Mouse (Mus musculus) frontal cortex, postnatal 10 days (tissue): ENCODE results near the gene Itga2b.

Experiments used
- DNase-seq, 2 experiments: peaks; one replicate each; pipeline ENCODE4 v3.0.0; 2022; ENCODE audit warnings: low spot score in 2 of 2, mixed read lengths in 1 of 2

Itga2b gene

DNA sequence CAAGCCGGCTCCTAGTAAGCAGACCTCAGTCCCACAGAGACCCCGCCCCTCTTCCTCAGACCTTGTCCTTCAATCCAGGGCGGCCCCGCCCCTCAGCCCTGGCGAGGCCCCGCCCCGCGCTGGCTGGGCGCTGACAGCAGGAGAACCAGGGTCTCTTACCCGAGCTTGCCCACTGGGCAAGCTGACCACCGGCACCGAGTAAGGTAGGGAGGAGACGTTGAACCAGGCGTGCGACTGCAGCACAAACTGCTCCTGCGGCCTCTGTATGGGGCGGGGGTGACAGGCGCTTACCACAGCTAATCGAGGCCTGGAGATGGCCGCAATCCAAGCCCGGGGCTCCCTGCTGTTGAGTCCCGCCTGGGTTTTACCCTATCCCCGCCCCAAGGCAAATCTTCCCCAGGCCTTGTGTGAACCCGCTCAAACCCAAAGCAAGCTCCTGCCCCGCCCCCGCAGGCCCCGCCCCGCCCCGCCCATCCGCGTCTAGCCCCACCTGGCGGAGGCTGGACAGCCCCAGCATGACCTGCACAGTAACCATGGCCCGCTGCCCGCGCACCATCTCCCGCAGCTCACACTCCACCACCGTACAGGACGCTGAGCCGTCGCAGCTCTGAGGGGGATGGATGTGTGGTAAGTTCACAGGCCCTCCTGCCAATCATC lies 14.1 kb downstream of the Itga2b start:
- DNase-seq = peak in 1 of 2 experiments; percentile 68

DNA sequence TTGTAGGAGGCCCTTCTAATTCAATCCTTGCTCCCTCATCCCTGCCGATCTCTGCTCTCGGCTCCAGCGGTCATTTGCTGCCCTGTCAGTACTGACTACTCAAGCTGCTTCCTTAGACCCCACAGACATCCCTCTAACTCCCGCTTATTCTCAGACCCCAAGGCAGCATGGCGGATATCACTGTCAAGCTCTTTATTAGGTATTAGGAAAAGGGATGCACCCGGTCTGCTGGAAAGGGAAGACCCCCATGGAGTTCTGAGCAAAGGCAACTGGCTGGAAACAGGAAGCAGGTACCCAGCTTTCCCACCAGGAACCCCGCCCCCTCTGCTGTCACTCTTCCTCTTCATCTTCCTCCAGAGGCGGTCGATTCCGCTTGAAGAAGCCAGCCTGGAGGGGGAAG lies 16.8 kb downstream of the Itga2b start:
- DNase-seq = no peak

- DNase-seq = no peak
Measured at GRCm38 (mm10) chr11:102449043-102450008, 20.6 kb downstream of the Itga2b start.

- DNase-seq = no peak
Measured at GRCm38 (mm10) chr11:102448327-102448726, 21.6 kb downstream of the Itga2b start.

- peak in 1 of 2 experiments; percentile 83 for DNase-seq
Measured at GRCm38 (mm10) chr11:102447497-102447896, 22.4 kb downstream of the Itga2b start, which contains the start of gene Fam171a2. TSS of gene Fam171a2 (minus strand) at chr11:102447682.

- DNase-seq = peak in 1 of 2 experiments; percentile 47
Measured at GRCm38 (mm10) chr11:102446581-102447461, 23.1 kb downstream of the Itga2b start.

GRCm38 (mm10) chr11:102445891-102446361 lies 24.0 kb downstream of the Itga2b start:
- peak in 1 of 2 experiments; percentile 61 for DNase-seq

DNA sequence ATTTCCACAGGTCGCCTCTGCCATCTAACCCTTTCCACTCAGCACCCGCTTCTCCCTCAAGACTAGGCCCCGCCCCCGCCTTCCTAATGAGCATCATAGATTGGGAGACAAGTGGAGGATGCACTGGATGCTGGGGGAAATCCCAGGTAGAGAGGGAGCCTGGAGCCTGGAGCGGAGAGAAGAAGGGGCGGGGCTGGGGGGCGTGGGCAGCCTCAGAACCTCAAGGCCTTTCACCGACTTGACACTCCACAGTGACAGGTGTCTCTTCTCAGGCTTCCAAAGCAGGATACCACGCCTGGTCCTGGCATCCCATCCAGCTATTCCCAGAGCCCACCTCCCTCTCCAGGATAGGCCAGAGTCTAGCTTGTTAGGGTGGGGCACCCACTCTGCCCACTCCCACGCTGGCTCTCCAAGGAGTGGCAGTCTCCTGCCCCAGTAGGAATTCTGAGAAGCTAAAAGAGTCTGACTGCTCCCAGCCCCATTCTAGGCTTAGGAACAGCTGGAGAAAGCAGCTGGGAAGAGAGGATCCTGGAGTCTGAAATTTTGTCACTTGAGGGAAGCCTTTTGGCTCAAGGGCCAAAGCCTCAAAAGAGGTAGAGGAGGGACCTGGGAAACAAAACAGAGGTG lies 24.5 kb downstream of the Itga2b start:
- DNase-seq = peak in 1 of 2 experiments; percentile 43

GRCm38 (mm10) chr11:102444781-102445180 lies 25.1 kb downstream of the Itga2b start:
- no peak for DNase-seq

- DNase-seq = no peak
Measured at GRCm38 (mm10) chr11:102444321-102444720, 25.6 kb downstream of the Itga2b start.

- DNase-seq = no peak
Measured at GRCm38 (mm10) chr11:102443740-102444139, 26.2 kb downstream of the Itga2b start.

GRCm38 (mm10) chr11:102442089-102442488 lies 27.8 kb downstream of the Itga2b start:
- DNase-seq = no peak

DNA sequence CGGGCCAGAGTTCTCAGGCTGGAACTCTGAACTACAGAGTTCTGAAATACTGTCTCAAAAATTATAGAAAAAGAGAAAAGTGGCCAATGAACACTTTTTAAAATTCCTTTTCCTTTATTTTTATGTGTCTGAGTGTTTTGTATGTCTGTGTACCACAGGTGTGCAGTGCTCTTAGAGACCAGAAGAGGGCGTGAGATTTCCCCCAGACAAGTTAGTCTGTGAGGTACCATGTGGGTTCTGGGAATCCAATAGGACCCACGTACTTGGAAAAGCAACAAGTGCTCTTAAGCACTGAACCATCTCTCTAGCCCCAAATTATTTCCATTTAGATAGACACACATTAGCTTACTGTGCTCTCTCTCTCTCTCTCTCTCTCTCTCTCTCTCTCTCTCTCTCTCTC lies 28.5 kb downstream of the Itga2b start:
- DNase-seq = no peak

DNA sequence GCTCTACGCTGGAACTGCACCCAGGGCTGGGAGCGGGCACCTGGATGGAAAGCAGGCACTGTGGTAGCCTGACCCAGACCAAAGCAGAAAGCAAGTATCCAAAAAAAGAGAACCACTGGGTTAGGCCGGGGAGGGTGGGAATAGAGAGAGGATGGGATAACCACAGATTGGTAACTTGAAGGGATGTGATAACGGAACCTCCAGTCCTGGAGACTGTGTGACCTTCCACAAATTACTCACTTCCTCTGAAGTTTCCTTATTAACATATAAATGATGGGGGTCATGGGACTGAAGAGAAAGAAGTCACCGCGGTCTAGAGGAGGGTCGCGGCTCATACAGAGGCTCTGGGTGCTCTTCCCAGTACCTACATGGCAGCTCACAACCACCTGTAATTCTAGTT lies 29.7 kb downstream of the Itga2b start:
- no peak for DNase-seq

- DNase-seq = no peak
Measured at GRCm38 (mm10) chr11:102439093-102440082, 30.5 kb downstream of the Itga2b start.

DNA sequence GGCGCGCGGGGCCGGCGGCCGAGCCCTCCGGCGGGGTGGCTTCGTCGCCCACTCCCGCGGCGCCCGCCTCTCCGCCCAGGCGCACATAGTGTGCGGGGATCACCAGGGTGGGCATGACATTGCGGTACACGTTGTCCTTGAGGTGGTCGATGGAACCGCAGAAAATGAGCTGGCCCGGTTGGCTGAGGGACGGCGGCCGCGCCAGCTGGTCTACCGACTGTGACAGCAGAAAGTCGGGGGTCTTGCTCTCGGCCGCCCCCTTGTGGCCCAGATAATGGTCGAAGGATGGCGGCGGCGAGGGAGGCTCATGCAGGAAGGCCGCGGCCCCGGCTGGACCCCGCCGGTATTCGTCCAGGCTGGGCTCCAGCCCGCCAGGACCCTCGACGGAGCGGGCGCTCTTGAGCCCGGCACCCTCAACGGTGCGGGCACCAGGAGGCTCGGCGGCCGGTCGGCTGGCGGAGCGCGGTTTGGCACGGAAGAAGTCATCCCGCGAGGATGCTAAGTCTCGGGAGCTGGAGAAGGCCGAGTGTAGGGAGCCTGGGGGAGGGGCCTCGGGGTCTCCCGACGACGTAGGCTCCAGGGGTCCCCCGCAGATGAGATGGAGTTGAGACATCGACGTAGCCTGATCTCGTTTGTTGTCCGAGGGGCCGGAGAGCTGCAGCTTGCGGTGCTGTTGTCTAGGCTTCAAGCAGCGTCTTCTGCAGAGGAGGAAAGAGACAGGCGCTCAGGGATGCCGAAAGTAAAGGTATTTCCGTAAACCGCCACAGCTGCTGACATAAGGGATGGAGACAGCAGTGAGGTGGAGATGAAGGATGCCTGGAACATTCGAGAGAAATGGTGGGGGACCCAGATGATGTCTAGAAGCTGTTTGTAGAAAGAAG lies 31.5 kb downstream of the Itga2b start:
- peak in 1 of 2 experiments; percentile 83 for DNase-seq

GRCm38 (mm10) chr11:102437120-102438061 lies 32.5 kb downstream of the Itga2b start:
- DNase-seq = peak in 1 of 2 experiments; percentile 72

DNA sequence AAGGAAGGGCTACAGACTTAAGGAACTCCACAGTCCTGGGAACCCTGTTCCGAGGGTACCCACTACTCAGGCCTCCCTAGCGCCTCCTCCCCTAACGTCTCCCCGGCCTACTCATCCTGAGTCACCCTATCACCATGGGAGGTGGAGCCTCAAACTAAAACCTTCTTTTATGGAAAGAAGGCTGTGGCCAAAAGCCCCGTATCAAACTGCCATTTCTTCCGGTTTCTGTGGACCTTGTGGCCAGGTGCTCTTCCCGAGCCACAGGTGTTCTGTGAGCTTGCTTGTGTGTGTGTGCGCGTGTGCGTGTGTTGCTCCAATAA lies 33.5 kb downstream of the Itga2b start:
- DNase-seq = no peak
